Mouse (Mus musculus) kidney, postnatal 0 days (tissue): ENCODE results near the gene Nrp2. TPM values are rescaled to one million over a fixed set of nuclear protein-coding genes. Genes with fewer than 3 reads are reported as not detected.

ENCODE experiments used
- ATAC-seq: fragments of 200-750 bp; cut with Nextera tagmentation; replicated peaks from 2 replicates; pipeline ENCODE4 v1.8.0; 2017; ENCODE audit warnings: low read depth, moderate number of reproducible peaks, moderate TSS enrichment, moderate library complexity; ENCODE audit not compliant: low FRiP score
- DNase-seq: peaks from one replicate; pipeline ENCODE4 v3.0.0-alpha.2; 2016; ENCODE audit warnings: low spot score
- H3K27ac ChIP-seq: fragments of 300-500 bp; sonication (generic); 2 replicates; pipeline ENCODE4 v1.5.1; 2014; ENCODE audit warnings: mild to moderate bottlenecking
- H3K27me3 ChIP-seq: fragments of 300-500 bp; sonication (generic); 2 replicates; pipeline ENCODE4 v1.6.1; 2014; ENCODE audit warnings: low read length, mixed read lengths; ENCODE audit not compliant: insufficient read depth
- H3K36me3 ChIP-seq: fragments of 300-500 bp; sonication (generic); 2 replicates; pipeline ENCODE4 v1.6.1; 2014; ENCODE audit warnings: low read length, mixed read lengths; ENCODE audit not compliant: insufficient read depth
- H3K4me1 ChIP-seq: fragments of 300-500 bp; sonication (generic); replicated peaks from 2 replicates; pipeline ENCODE4 v1.6.1; 2014; ENCODE audit warnings: antibody characterized with exemption, low read length, mixed read lengths; ENCODE audit not compliant: insufficient read depth
- H3K4me2 ChIP-seq: fragments of 300-500 bp; sonication (generic); 2 replicates; pipeline ENCODE4 v1.6.1; 2014; ENCODE audit warnings: mild to moderate bottlenecking, low read length, moderate library complexity, mixed read lengths
- H3K4me3 ChIP-seq: fragments of 300-500 bp; sonication (generic); replicated peaks from 2 replicates; pipeline ENCODE4 v1.5.1; 2014; ENCODE audit warnings: low read depth, low read length
- H3K9ac ChIP-seq: fragments of 300-500 bp; sonication (generic); 2 replicates; pipeline ENCODE4 v1.6.1; 2014; ENCODE audit warnings: low read depth, low read length
- H3K9me3 ChIP-seq: fragments of 300-500 bp; sonication (generic); replicated peaks from 2 replicates; pipeline ENCODE4 v1.6.1; 2016; ENCODE audit warnings: low read length, inconsistent platforms, mixed read lengths
- CTCF ChIP-seq: IDR thresholded peaks from 2 replicates; pipeline ENCODE4 v1.5.1; 2016; ENCODE audit warnings: antibody characterized with exemption, low read depth, mild to moderate bottlenecking, moderate library complexity
- WGBS: fragments of 180-500 bp; shearing (Covaris S2); extraction: QIAGEN DNeasy Blood & Tissue Kit; methylation state at CpG from one replicate; pipeline ENCODE4 v1.1.7; 2014; 5-methylcytosine and 5-hydroxymethylcytosine counted together
- polyA plus RNA-seq: library from polyadenylated mRNA; unstranded; fragments of >200 nt; fragmentation: Nextera tagmentation; extraction: Ambion mirVana; gene quantifications from 2 replicates; pipeline ENCODE4 v1.2.1, GENCODE M21; 2015

Nrp2 gene
- polyA plus RNA-seq, 1 experiment from 2014 or later = 5.6 TPM

- DNase-seq = no peak
- 58% methylated on average over 3 of the region's 3 CpGs for WGBS
- H3K9me3 ChIP-seq = no peaks in the 10 kb centered on the region
- H3K4me3 ChIP-seq = no peak overlapping the region
- H3K9ac ChIP-seq = no peak overlapping the region
- no peaks in the 10 kb centered on the region for H3K27me3 ChIP-seq
- no peak overlapping the region for H3K4me2 ChIP-seq
- no peaks in the 10 kb centered on the region for H3K36me3 ChIP-seq
- ATAC-seq = no peak
- no peak for TF ChIP-seq CTCF
- no peak overlapping the region for H3K27ac ChIP-seq
- H3K4me1 ChIP-seq = peaks cover 9% of the 10 kb centered on the region
Measured at GRCm38 (mm10) chr1:62773921-62774191, 70.8 kb downstream of the Nrp2 start.

- TF ChIP-seq CTCF = no peak
- WGBS = 72% methylated on average over 11 of the region's 11 CpGs
- Histone ChIP-seq H3K9ac (no peak overlapping the region), H3K36me3 (no peaks in the 10 kb centered on the region), H3K9me3 (no peaks in the 10 kb centered on the region), H3K4me1 (peaks cover 9% of the 10 kb centered on the region), H3K27ac (no peak overlapping the region), H3K4me3 (no peak overlapping the region), H3K4me2 (no peak overlapping the region), H3K27me3 (no peaks in the 10 kb centered on the region)
- ATAC-seq = no peak
- DNase-seq = no peak
Measured at GRCm38 (mm10) chr1:62774288-62775218, 71.5 kb downstream of the Nrp2 start.

GRCm38 (mm10) chr1:62777320-62778235, 74.5 kb downstream of the Nrp2 start:
- H3K27ac ChIP-seq = no peak overlapping the region; the same call in 1 of the 2 replicates
- H3K27me3 ChIP-seq = no peaks in the 10 kb centered on the region
- WGBS = 38% methylated on average over 17 of the region's 17 CpGs
- DNase-seq (peak; percentile 48), ATAC-seq (no peak; the same call in 1 of the 2 replicates)
- no peak overlapping the region for H3K9ac ChIP-seq
- no peaks in the 10 kb centered on the region for H3K36me3 ChIP-seq
- no peak overlapping the region for H3K4me2 ChIP-seq
- peaks cover 16% of the 10 kb centered on the region for H3K4me1 ChIP-seq
- H3K9me3 ChIP-seq = no peaks in the 10 kb centered on the region
- no peak overlapping the region for H3K4me3 ChIP-seq
- no peak for TF ChIP-seq CTCF

GRCm38 (mm10) chr1:62778910-62779309, 75.8 kb downstream of the Nrp2 start:
- peaks cover 16% of the 10 kb centered on the region for H3K4me1 ChIP-seq
- no peak overlapping the region for H3K4me3 ChIP-seq
- no peak for TF ChIP-seq CTCF
- no peak for DNase-seq
- no peaks in the 10 kb centered on the region for H3K27me3 ChIP-seq
- H3K9me3 ChIP-seq = no peaks in the 10 kb centered on the region
- H3K4me2 ChIP-seq = no peak overlapping the region
- H3K9ac ChIP-seq = no peak overlapping the region
- 77% methylated on average over 4 of the region's 4 CpGs for WGBS
- H3K36me3 ChIP-seq = no peaks in the 10 kb centered on the region
- no peak overlapping the region for H3K27ac ChIP-seq
- ATAC-seq = no peak

- WGBS = 26% methylated on average over 15 of the region's 15 CpGs
- DNase-seq (peak; percentile 51), ATAC-seq (no peak)
- no peaks in the 10 kb centered on the region for H3K36me3 ChIP-seq
- H3K4me1 ChIP-seq = peaks cover 16% of the 10 kb centered on the region
- no peak overlapping the region for H3K27ac ChIP-seq
- TF ChIP-seq CTCF = no peak
- H3K9me3 ChIP-seq = no peaks in the 10 kb centered on the region
- no peaks in the 10 kb centered on the region for H3K27me3 ChIP-seq
- no peak overlapping the region for H3K9ac ChIP-seq
- H3K4me2 ChIP-seq = no peak overlapping the region
- H3K4me3 ChIP-seq = no peak overlapping the region
Measured at GRCm38 (mm10) chr1:62780068-62780761, 77.1 kb downstream of the Nrp2 start.

GRCm38 (mm10) chr1:62782155-62782554, 79.1 kb downstream of the Nrp2 start:
- TF ChIP-seq CTCF = no peak
- WGBS = 56% methylated on average over 2 of the region's 2 CpGs
- no peak overlapping the region for H3K4me2 ChIP-seq
- H3K36me3 ChIP-seq = no peaks in the 10 kb centered on the region
- DNase-seq (no peak), ATAC-seq (no peak)
- no peaks in the 10 kb centered on the region for H3K27me3 ChIP-seq
- H3K9me3 ChIP-seq = no peaks in the 10 kb centered on the region
- H3K9ac ChIP-seq = no peak overlapping the region
- no peak overlapping the region for H3K4me3 ChIP-seq
- no peak overlapping the region for H3K27ac ChIP-seq
- H3K4me1 ChIP-seq = peaks cover 14% of the 10 kb centered on the region
